Mouse (Mus musculus): ENCODE measurements around the gene Kif2c. TPM values are rescaled to one million over a fixed set of nuclear protein-coding genes. Genes with fewer than 3 reads are reported as not detected.
"Not testable (repeated sequence)": the region's sequence is repeated elsewhere in the genome, so short reads cannot be mapped to it uniquely, and the experiment has no call there.

Kif2c gene
- total RNA-seq, 2 experiments from 2014 or later = 0.35 TPM; not detected in 1

DNA sequence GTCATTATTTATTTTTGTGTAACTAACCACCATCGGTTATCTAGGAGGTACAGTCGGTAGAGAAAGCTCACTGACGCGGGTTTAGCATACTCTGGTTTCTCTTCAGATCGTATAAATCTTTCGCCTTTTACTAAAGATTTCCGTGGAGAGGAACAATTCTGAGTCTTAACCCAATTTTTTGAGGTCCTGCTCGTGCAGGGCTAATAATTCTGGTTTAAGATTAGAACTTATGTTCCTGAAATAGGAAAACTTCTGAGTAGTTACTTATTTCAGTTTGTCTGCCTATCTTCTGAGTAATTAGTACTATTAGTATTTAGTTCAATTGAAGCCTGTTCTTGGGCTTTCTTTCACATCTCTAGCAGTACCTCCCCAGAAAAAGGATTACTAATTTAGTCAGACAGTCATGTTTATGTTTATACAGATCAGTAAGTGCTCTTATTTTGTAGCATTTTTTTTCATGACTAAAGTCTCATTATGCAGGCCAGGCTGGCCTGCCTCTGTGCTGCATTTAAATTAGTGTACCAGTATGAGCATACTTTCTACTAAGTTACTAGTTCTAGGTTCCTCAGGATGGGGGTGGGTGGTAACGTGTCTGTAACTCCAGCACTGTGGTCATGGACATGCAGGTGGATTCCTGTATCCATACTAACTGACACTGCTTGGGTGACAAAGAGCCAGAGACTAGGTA is 7.6 kb upstream of the Kif2c start:
- DNase-seq (ENCODE audit: low spot score in 2 of 2) = peak in 1 of 2 experiments; percentile 13

DNA sequence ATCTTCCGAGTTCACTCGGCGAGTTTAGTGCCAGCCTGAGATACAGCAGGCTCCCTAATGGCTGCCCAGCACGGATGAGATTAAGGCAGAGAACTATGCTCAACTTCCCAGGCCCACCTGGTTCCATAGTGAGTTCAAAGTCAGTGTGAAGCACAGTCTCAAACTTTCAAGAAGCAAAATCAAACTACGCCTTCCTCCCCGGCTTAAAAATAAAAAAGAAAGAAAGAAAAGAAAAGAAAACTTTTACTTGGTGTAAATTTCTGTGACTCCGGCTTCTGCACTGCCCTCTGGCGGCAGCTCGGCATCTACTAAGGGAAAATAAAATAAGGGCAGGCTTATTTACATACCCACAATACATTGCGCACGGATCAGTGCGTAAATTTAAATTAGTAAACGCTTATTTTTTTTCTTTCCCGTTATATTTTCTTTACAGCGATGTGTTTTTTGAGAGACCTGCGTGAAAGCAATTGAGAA is 7.0 kb upstream of the Kif2c start:
- DNase-seq (ENCODE audit: low spot score in 2 of 2) = peak; percentile 46 to 90

DNA sequence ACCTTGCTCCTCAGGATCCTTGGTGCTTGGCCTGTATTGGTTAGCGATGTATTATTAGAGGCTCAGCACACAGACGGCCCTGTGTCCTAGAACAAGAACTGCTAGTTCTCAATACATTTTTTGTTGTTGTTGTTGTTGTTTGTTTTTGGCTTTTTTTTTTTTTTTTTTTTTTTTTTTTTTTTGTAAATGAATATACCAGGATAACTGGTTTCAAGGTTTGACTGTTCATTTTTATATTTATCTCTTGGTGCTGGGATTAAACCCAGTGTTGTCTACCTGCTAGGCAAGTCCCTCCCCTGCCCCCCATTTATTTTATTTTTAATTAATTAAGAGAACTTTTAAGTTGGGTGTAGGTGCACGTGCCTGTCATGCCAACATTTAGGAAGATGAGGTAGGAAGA is 6.5 kb upstream of the Kif2c start:
- no peak for DNase-seq (ENCODE audit: low spot score in 2 of 2)

DNA sequence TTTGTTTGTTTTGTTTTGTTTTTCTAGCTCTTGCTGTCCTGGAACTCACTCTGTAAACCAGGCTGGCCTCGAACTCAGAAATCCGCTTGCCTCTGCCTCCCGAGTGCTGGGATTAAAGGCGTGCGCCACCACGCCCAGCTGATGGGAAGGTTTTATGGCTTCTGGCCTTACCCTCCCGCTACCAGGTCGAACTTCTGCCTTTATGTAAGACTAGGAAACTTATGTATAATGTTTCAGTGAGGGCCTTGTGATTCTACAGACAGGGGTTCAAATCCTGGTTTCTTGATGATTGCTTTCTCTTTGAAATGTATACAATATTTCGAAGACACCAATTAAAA is 289 bp upstream of the Kif2c start:
- not testable (repeated sequence) for DNase-seq (ENCODE audit: low spot score in 2 of 2)

DNA sequence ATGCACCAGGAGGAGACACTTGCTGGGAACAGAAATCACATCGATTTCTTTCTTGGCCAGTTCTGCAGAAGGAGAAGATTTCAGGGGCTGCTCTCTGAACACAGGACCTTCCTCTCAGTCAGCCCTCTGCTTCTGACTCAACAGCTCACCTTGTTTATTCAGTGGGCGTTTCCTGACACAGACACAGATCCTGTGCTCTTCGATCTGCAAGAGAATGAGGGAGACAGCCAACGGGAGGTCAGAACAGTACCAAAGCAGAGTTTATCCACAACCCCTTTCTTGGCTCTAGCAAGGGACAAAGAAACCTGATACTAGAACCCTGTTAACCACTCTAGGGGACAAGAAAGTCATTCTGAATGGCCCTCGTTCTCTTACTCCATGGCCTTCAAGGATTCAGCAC is 12.5 kb downstream of the Kif2c start:
- DNase-seq (ENCODE audit: low spot score in 2 of 2) = no peak

DNA sequence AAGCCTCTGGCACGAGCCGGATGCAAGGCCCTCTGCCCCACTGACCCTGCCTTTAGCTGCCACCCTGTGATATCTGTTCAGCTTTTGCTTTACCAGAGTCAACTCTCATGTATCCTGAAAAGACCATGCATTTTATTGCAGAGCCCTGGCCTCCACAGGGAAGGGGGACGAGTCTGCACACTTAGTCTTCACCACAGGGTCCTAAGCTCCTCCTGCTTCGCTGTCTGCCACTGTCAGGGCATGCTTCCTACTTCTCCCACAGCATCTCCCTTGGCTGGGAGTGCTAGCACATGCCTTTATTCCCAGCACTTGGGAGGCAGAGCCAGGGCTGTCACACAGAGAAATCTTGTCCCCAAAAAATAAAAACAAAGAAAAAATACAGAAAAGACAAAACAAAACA is 21.3 kb downstream of the Kif2c start:
- no peak for DNase-seq (ENCODE audit: low spot score in 2 of 2)

DNA sequence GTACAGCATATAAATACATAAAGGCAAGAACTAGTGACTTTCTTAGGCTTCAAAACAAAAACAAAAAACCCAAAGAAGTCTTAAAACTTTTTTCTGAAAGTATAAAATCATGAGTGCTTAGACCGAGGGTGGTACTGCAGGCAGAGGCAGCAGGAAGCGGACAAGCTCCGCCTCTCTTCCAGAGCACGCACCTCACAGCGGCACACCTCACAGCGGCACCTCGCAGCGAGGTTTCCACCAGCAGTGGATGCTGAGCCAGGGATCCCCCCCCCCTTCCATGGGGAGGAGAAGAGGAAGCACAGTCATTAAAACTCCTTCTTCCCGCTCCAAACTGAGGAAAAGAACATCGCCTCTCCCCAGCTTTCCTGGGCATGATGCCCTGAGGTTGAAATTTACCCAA is 22.8 kb downstream of the Kif2c start:
- no peak for DNase-seq (ENCODE audit: low spot score in 2 of 2)

DNA sequence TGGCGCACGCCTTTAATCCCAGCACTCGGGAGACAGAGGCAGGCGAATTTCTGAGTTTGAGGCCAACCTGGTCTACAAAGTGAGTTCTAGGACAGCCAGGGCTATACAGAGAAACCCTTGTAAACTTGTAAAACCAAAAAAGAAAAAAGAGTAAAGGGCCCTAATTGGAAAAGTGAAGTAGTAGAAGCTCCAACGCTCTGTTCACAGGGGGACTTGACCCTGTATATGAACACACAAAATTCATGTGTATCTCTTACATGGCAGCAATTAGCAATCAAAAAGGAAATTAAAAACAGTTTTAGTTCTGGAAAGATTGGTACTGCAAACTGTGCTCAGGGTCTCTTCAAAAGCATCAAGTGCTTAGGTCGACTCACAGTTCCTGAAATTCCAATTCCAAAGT is 26.1 kb downstream of the Kif2c start:
- no peak for DNase-seq (ENCODE audit: low spot score in 2 of 2)

DNA sequence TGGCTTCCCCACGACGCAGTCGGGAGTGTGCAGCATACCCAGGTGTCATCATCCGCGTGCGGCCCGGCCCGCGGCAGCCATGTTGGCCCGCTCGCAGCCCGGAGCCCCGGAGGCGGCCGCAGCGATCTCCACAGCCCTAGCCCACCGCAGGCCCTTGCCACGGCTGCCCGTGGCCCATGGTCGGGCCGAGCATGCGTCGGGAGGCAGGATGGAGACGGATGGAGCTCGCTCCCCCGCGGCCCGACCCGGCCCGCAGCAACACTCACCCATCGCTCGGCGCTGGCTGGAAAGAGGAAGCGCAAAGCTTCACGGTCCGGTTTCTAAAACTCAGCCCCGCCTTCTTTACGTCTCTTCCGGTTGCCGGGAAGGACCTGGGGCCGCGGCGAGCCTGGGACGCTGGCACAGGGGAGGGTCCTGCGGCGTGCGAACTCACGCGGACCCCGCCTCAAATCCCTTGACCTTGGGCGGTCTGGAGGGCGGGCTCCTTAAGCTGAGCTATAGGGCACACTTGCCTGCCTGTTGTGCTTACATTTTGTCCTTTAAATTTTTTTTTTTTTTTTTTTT is 26.6 kb downstream of the Kif2c start, which contains the start of gene Rps8:
Gene Rps8 (minus strand): TSS at position 452 of the 564 bp plus-strand sequence.
- DNase-seq (ENCODE audit: low spot score in 2 of 2) = peak; percentile 86 to 90

DNA sequence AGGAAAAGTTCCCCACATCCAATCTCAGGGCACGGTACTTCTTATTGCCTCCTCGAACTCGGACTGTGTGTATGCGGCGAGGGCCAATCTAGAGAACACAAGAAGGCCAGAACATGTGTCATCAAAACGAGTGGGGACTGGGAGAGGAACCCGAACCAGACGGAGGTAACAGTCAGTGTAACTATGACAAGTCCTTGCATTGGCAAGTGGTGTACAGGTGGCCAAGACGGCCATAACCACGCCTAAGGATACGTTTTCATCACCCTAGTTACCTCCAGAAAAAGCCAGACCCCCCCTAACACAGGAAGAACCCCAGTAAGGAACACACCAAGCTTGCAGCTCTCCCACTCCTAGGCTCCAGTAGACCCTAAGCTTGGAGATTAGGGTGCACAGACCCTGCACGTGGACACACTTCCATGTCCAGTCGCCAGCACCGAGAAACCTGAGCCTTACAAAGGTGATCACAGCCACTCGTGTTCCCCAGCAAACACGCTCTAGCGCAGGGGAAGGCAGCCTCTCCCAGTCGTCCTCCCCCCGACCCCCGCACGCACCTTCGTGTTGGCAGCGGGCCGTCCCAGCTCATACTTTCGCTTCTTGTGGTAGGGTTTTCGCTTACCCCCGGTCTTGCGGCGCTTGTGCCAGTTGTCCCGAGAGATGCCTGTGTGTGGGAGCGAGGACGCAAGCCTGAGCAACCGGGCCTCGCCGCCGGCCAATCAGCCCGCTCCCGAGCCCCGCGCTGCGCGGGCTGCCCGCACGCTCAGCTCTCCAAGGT is 27.2 kb downstream of the Kif2c start:
- no peak for DNase-seq (ENCODE audit: low spot score in 2 of 2)

DNA sequence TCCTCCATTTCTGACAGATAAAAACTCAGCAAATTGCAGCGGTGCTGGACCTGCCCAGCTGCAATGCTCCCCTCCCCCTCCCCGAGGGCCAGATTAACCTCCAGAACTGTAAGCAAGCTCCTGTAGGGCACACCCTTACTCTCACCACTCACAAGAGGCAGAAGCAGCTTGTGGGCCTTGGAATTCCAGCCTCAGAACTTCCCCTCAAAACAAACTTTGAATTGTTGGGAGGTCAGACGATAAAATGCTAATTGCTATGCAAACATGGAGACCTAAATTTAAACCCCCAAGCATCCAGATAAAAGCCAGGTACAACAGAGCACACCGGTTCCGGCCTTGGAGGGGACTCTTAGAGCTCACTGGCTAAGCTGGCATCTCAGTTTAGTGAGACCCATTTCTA is 29.7 kb downstream of the Kif2c start:
- DNase-seq (ENCODE audit: low spot score in 2 of 2) = no peak

DNA sequence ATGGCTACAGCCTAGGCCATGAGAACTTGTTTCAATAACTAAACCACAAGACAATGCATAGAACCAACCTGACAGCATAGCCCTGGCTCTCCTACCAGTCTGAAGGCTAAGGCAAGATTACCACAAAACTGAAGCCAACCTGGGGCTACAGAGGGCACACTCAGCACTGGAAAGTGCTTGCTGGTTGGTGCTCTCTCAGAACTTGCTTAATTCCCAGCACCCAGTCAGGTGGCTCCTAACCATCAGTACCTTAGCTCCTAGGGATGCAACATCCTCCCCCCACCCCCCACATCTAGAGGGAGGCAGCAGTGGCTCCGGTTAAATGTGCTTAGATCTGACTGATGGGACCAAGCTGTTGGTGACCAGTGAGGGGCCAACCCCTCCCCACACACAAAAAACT is 31.0 kb downstream of the Kif2c start:
- no peak for DNase-seq (ENCODE audit: low spot score in 2 of 2)

DNA sequence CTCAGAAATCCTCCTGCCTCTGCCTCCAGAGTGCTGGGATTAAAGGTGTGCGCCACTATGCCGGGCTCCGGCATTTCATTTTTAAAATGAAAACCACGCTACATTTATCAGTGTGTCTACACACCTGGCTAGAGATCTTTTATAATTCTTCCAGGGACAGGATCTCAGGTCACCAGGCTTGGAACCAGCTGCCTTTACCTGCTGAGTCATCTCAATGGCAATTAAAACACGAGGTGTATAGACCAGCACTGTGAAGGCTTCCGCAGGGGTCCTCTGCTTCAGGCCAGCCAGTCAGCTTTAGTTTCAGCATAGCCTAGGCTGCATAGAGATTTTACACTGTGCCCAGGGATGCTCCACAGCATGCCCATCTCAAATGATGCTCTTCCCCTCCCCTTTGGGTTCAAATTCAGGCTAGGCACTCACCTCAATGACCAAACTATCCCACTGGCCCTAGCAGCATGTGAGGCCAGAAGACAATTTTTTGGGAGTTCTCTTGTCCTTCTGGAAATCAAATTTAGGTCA is 32.2 kb downstream of the Kif2c start:
- DNase-seq (ENCODE audit: low spot score in 2 of 2) = no peak

DNA sequence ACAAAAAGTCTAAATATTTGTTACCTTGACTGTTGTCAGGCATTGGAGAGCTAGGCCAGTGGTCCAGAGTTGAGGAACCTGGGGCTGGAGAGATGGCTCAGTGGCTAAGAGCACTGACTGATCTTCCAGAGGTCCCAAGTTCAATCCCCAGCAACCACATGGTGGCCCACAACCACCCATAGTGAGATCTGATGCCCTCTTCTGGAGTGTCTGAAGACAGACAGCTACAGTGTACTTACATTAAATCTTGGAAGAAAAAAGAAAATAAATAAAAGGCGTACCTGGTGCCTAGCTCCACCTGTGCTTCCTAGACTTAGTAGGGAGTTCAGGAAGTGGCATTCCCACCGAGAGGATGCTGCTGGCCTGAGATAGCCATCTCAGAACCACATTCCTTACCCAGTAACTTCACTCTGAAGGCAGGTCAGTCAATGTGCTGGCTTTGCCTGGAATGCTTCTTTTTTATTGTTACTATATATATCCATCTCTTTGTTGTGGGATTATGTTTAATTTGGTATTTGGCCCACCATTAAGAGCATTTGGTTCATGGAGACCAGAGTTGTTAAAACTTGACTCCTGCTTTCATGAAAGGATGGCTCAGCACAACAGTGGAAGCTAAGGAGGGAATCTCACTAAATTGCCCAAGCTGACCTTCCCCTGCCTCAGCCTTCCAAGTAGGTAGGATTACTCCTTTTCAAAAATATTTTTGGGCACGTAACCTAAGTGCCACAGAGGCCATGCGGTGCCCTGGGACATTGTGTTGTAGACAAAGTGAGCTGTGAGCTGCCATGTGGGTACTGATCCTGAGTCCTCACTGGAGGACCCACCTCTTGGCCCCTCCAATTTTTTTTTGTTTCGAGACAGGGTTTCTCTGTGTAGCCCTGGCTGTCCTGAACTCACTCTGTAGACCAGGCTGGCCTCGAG is 32.9 kb downstream of the Kif2c start:
- DNase-seq (ENCODE audit: low spot score in 2 of 2) = no peak

DNA sequence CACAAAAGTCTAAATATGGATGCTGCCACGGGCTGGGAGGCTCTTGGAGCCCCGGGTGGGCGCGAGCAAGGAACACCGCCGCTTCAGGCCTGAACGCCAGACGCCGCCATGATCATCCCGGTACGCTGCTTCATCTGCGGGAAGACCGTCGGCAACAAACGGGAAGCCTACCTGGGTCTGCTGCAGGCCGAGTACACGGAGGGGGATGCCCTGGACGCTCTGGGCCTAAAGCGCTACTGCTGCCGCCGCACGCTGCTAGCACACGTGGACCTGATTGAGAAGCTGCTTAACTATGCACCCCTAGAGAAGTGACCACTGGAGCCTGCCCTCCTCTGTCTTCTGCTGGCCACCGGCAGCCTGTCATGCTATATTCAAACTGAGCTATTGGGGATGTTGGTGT is 33.6 kb downstream of the Kif2c start:
- no peak for DNase-seq (ENCODE audit: low spot score in 2 of 2)

DNA sequence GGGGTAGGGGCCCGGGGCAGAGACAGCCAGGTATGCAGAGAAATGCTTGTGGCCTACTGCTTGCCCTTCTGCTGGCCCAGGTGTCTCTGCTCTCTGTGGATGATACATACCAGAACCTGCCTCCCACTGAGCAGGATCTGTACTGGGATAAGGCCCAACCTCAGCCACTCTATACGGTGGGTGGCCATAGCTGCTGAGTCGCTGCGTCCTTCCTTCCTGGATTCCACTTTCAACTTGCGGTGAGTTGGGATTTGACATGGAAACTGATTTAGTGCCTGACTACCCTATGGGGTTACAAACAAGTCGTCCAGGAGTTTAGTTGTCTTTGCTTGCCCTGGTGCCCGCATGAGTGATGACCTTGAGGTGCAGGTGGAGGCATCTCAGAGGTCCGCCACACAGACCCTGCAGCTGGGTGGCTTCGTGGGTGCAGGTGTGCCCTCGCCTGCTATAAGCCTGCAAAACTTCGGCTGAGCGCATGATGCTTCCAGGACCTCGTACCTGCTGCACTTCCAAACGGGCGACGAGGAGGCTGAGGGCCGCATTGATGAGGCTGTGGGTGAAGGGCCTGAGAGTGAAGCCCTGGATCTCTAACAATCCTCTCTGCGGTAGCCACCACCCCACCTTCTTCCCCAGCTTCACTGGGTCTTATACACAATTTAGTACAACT is 34.3 kb downstream of the Kif2c start:
- DNase-seq (ENCODE audit: low spot score in 2 of 2) = no peak

DNA sequence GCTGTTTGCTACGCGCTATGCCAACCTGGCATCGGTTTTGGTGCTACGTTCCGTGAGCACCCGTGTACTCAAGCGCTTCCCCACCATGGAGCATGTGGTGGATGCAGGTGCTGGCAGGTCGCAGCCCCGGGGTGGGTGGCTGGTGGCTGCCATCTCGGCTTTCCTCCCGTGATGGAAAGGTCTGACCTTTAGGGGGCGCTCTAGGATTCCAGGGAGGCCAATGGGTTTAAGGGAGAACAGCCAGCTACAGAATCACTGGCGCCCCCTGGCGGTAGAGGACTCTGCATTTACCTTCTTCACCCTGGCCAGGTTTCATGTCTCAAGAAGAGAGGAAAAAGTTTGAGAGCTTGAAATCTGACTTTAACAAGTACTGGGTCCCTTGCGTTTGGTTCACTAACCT is 36.3 kb downstream of the Kif2c start:
- DNase-seq (ENCODE audit: low spot score in 2 of 2) = peak; percentile 64 to 87

DNA sequence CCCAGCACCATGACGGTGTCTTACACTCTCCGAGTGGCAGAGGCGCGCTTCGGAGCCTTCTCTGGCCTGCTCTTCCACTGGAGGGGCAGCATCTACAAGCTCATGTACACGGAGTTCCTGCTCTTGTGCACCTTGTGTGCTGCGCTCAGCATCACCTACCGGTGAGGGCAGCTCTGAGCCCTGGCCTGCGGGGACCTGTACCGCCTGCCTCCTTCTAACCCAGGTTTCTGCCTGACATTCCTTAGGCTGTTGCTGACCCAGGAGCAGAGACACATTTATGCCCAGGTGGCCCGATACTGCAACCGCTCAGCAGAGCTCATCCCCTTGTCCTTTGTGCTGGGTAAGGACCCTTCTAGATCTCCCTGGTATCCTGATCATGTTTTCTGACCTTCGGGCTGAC is 37.2 kb downstream of the Kif2c start:
- DNase-seq (ENCODE audit: low spot score in 2 of 2) = no peak

DNA sequence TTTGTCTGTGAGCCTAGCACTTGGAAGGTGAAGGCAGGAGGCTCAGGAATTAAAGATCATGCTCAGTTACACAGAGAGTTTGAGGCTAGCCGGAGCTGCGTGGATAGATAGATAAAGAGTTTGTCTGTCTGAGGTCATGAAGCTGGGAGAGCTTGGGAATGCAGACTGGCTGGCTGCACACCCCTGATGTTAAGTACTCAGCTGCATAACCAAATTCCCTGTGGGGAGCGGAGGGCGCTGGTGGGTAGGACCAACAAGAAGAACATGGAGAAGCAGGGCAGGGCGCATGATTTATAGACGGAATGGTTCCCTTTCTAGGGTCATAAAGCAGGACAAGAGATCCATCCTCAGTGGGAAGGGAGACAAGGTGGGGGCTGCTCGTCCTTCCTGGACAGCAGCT is 39.4 kb downstream of the Kif2c start:
- DNase-seq (ENCODE audit: low spot score in 2 of 2) = no peak

DNA sequence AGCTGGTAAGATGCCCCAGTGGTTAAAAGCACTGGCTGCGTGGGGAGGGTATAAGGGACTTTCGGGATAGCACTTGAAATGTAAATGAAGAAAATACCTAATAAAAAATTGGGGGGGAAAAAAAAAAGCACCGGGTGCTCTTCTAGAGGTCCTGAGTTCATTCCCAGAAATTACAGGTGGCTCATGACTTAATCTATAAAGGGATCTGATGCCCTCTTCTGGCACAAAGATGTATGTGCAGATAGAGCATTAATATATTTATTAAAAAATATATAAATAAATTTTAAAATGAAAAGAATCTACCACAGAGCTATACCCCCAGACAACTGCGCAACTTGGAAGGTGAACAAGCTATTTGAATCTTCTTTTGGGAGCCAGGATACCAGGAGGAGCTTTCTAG is 41.8 kb downstream of the Kif2c start:
- no peak for DNase-seq (ENCODE audit: low spot score in 2 of 2)

DNA sequence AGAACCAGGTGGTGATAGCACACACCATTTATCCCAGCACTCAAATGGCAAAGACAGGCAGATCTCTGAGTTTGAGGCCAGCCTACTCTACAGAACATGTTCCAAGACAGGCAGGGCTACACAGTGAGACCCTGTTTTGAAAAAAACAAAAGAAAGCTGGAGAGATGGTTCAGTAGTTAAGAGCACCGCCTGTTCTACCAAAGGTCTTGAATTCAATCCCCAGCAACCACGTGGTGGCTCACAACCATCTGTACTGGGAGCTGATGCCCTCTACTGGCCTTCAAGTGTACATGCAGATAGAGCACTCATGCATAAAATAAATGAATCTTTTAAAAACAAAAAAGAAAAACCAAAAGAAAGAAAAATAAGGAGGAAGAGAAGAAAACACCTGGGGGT is 43.2 kb downstream of the Kif2c start:
- DNase-seq (ENCODE audit: low spot score in 2 of 2) = no peak

Data from layer of hippocampus, adult 18-20 months (tissue).